Mouse (Mus musculus) heart, postnatal 0 days (tissue): Measurements from ENCODE around the gene Tgfbr2.

Experiments
- CTCF ChIP-seq: IDR thresholded peaks from 2 replicates; pipeline ENCODE4 v1.5.1; 2016; ENCODE audit warnings: antibody characterized with exemption, control low read depth, low read depth
- EP300 ChIP-seq: IDR thresholded peaks from 2 replicates; pipeline ENCODE4 v1.6.1; 2016; ENCODE audit warnings: antibody characterized with exemption, low read depth

DNA sequence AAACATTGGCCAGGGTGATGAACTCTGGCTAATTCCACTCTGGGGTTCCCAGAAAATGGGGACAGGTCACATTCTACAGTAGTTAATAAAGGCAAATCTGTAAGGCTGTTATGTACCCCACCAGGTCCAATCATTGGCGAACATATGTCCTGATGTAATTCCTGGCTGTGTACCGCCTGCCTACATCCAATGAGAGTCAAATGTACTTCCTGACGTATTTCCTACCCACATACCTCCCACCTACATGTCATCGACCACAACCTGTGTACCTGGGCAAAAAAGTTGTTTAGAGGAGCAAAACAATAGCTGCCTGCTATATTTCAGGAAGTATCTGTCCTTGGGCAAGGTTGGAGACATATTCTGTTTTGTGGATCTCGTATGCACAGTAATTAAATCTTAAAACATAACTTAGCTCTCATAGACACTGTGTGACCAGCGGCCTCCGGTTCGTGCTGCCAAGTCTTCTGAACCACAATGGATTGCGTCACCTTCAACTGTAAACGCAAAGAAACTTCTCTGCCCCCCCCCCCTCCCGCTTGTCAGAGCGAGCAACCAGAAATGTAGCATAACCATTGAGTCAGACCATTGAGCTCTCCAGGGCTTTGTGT is 90.7 kb downstream of the Tgfbr2 start:
- TF ChIP-seq CTCF (no peak), EP300 (no peak)
